Mouse (Mus musculus) layer of hippocampus, adult 9-11 months (tissue): ENCODE data around the gene Agrp.
A peak's percentile ranks its signal among the peaks of the same experiment; 100 is the strongest.

ENCODE experiments used
- DNase-seq: peaks from one replicate; pipeline ENCODE4 v3.0.0; 2022

Gene Agrp

GRCm38 (mm10) chr8:105544544-105545205, 92.5 kb downstream of the Agrp start:
- no peak for DNase-seq

- no peak for DNase-seq
Observed at GRCm38 (mm10) chr8:105543703-105544102, 93.5 kb downstream of the Agrp start.

- no peak for DNase-seq
Observed at GRCm38 (mm10) chr8:105542808-105543207, 94.4 kb downstream of the Agrp start.

DNA sequence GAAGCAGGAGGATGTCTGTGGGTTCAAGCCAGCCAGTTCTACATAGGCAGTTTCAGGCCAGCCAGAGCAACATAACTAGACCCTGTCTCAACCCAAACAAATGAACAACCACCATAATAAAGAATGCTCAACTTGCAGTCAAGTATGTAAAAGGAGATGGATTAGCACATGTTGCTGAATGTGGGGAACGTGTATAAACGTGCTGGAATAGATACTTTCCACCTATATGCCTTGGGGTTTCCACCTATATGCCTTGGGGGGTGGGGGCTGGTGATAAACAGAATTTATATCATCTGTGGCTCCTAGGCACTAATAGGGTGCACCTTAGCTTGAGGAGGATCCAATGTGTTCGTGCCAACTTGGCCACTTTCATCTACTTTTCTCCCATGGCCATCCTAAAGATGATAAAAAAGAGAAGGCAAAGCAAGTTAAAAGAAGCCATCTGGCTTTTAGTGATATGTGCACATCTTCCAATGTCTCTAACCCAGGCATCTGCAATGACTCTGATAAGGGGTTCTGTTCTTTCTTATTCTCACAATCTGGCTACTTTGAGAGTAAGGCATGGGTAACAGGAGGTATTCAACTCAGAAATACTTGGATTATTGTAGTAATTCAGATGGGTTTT, 95.0 kb downstream of the Agrp start:
- no peak for DNase-seq

GRCm38 (mm10) chr8:105538940-105539339, 98.3 kb downstream of the Agrp start:
- DNase-seq = no peak

DNA sequence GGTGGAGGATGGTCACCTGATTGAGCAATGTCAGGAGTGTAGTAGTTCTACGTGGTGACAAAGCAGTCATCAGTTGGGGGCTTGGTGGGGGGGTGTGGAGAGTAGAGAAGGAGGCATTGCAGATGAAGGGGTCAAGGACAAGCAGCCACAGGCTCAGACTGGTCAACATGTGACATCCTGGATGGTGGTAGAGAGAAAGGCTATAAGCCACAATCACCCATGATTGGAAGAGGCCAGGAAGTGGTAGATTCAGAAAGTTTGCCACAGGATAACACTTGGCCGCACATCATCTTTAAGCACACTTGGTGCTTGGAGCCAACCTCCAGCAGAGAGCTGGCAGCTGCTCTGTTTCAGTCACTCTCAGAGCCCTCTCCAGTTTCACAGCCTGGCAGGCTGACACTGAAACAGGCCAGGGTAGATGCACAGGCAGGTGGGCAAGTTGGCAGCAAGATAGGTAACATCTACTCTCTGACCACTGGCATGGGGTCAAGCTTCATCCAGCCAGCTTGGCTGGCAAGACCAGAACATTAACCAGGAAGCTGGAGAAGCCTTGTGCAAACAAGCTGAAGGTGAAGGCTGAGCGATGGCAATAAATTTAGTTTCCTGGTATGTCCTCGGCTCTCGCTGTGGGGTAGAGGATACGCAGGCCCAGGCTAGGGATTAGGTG, 100.0 kb downstream of the Agrp start:
- no peak for DNase-seq

DNA sequence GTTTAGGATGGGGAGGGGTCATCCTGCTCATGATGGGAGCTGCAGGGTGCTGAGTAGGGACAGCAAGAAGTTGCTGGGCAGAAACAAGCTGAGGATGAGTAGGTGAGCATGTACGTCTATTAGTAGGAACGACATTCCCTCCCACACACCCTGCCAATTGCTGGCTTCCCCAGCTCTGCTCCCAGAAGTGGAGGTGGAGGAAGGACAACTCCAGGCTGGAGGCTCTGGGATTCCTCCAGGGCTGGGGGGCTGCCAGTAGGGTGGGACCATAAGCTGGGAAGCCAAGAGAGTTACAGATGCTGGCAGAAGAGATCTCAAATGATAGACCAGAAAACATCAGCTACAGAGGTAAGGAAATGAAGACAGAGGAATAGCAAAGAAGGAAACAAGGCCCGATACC, 100.6 kb downstream of the Agrp start:
- DNase-seq = no peak

DNA sequence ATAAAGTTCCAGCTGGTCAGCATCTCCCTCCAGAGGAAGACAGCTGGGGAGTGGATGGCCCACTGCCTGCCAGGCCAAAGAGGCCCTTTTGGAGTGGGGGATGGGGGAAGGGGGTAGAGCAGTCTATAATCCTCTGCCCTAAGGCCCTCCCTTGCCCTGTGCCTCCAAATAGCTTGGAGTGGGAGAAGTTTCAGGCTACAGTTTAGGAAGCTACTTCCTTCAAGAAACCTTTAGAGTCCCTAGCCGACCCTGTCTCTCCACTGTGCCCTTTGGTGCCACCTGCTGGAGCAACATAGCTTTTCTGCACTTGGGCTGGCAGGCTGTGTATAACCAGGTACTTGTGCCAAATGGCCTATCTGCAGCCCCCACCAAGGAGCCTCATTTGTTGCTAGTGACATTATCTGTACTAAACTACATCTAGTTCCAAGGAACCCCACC, 103.3 kb downstream of the Agrp start:
- no peak for DNase-seq

- no peak for DNase-seq
Observed at GRCm38 (mm10) chr8:105533439-105533838, 103.8 kb downstream of the Agrp start.

DNA sequence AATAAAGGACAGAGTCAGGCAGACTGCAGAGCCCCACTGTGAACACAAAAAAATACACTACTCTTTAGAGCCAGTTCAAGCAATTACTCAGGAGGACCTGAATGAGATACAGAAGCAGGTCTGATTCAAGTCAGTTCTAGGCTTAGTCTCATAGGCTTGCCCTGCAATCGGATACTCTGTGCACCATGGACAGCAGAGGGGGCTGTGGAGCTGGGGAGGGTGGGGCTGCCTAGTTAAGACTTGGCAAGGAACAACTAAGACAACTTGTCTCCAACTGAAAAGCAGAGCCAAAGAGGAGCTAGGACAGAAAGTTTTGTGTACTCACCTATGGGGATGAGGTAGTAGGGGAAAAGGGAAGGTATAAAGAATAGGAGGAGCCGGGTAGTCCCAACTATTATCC, 105.4 kb downstream of the Agrp start:
- no peak for DNase-seq

DNA sequence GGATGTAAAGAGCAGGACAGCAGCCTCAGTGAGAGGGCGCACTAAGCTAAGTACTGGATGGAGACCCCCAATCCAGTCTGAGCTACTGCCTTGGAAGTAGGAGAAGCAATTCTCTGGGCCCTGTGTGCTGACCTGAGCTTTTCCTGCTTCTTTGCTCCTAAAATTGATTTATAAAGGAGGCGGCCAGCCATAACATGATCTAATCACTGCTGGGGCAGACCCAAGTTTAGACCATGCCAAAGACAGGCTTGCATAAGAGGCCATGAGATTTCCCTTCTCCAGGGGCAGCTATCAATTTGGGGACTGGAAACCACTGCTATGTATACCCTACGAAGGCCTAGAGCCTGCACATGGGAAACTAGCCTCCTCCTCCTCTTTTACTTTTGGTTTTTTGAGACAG, 107.9 kb downstream of the Agrp start:
- DNase-seq = no peak

GRCm38 (mm10) chr8:105528206-105528605, 109.0 kb downstream of the Agrp start:
- DNase-seq = no peak

- no peak for DNase-seq
Observed at GRCm38 (mm10) chr8:105527110-105527509, 110.1 kb downstream of the Agrp start.

DNA sequence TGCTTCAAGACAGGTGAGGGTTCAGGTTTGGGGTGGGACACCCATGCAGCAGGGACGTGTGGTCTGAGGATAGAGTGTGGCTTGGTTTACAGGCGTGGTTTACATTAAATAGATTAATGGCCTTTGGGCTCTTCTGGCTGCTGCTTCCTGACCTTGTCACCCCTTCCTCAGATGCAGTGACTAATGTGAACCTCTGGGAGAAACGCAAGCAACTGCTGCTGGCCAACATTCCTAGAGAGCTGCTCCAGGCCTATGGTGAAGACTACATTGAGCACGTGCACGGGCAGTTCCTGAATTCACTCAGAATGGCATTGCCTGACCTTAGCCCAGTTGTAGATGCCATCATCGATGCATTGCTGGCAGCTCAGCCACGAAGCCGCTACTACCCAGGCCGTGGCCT, 114.3 kb downstream of the Agrp start:
- DNase-seq = no peak

- DNase-seq = no peak
Observed at GRCm38 (mm10) chr8:105521995-105522769, 115.0 kb downstream of the Agrp start.

GRCm38 (mm10) chr8:105521061-105521460, 116.1 kb downstream of the Agrp start:
- DNase-seq = no peak

GRCm38 (mm10) chr8:105520521-105520920, 116.7 kb downstream of the Agrp start:
- no peak for DNase-seq

DNA sequence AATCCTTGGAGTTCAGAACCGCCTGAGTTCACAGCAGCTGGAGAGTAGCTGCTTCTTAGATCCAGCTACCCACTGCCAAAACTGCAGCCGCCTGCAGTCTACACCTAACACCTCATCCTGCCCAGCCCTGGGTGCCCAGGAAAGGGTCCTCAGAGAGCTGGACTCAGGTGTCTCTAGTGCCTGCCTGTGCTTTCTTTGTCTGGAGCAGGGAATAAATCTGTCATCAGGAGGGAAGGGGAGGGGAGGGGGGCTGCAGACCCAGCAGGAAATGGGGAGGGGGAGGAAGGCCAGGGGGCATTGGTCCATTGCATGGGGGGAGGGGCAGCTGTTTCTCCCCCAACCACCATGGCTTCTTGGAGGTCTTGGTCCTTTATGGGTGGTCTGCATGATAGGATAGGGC, 117.6 kb downstream of the Agrp start:
- no peak for DNase-seq

- DNase-seq = peak; percentile 41
Observed at GRCm38 (mm10) chr8:105518436-105519313, 118.5 kb downstream of the Agrp start, which contains the start of gene Hsd11b2. Gene Hsd11b2 (plus strand): TSS chr8:105518755.

DNA sequence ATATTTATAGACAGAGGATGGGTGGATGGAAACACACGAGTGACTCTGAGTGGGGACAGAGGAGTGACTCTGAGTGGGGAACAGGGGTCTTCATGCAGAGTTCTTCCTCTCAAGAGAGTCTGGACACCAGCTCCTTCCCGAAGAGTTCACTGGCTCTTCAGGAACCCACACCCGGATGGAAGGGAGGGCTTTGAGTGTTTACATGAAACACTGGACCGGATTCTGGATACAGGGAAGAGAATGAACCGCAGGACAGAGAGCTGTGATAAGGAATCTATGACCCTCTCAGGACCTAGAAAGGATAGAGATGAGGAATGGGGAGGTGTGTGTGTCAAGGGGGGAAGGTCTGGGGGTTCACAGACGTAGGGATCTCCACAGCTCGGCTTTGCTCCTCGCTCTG, 119.8 kb downstream of the Agrp start:
- no peak for DNase-seq
